Mouse (Mus musculus): ENCODE results near the gene Plekha5.

DNA sequence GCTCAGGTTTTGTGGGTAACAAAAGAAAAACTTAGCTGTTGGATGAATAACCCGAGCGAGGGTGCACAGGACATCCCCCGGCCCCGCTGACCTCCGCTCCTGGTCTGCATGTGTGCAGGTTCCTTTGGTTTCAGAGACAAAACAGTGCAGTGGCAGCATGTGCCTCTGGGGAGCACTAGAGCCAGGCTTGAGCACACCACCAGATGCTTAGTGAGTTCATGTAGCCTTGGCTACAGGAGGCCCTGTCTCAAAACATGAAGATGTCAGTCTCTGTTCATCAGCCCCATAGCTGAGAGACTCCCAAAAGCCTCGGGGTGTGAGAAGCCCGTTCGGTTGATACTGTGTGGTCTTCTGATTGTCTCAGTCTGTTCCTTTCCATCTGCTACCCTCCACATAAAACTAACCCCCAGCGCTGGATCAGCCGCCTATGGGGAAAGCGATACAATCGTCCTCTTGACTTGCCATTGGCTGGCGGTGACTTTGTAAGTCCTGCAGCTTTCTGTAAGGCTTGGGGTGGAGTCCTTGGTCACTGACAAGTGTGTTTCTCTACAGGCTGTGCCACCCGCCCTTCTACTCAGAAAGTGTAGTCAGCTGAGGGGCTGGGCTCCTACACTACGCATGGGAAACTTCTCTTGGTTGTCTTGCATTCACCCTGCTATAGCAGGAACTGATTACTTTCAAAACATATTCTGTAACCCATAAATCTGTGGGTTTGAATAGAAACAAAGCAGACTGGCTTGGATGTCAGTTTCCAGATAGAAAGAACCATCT, 32.7 kb downstream of the Plekha5 start:
- TF ChIP-seq ZC3H11A (IDR thresholded peaks at IDR 0.05; ENCODE audit: borderline replicate concordance, low read depth, low read length), result no peak
- TF ChIP-seq HCFC1 (IDR thresholded peaks at IDR 0.05; ENCODE audit: borderline replicate concordance, insufficient read depth, low read length), result no peak
- no peak for TF ChIP-seq MAFK (IDR thresholded peaks at IDR 0.05; ENCODE audit: insufficient read depth, low read depth, low read length)

Measured in ES-E14 (cell line).